Mouse (Mus musculus): ENCODE data around the gene Naa10.

Naa10 gene

GRCm38 (mm10) chrX:73914827-73915703 lies 6.7 kb downstream of the Naa10 start:
- DNase-seq, result peak; percentile 80

DNA sequence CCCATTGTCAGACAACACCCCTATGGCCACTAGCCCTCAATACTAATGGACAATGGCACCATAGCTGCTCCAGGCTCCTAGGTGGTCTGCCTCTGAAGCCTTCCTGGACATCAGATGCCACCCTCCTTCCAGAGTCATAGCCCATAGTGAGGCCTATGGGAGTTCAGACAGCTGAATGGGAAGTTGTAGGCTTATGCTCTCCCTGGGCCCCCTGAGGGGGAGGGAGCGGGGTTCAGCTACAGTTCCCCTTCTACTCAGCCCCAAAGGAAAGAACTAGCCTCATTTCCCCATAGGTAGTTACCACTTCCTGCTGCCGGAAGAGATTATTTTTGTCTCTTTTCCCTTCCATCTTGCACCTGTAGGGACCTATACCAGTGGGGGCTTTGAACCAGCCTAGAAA lies 10.2 kb downstream of the Naa10 start:
- DNase-seq, result no peak

DNA sequence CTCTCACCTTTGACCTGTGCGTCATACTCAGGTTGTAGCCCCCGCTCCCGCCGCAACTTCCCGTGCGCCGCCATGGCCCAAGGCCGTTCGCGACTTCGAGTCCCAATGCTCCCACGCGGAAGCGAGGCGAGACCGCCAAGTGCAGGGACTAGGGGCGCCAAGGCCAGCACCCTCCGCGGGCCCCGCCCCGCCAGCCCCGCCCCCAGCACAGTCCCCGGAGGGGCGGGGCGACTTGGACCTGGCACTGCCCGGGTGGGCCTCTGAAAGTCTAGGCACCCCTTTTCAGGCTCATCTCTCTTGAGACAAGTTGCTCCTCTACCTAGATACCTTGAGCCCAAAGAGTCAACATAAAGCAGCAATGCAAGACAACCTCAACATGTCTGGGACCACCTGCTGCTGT lies 10.6 kb downstream of the Naa10 start:
- DNase-seq, result no peak

DNA sequence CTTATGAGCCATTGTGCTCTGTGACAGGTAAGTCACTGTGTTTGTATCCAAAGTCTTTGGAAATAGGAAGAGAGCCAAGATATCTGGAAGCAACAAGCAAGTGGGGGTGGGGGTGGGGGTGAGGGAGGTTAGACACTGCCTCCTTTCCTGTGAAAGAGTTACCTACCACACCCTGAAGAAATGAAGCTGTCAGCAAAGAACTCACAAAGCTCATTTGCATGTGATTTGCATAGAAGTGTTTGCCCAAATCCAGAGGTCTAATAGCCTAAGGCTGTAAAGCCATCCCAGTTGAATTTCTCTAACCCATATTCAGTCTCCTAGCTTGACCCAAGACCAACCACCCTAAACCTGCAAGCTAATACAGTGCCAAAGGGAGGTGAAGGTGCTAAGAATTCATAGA lies 11.3 kb downstream of the Naa10 start:
- no peak for DNase-seq

- DNase-seq, result no peak
Measured at GRCm38 (mm10) chrX:73910049-73910448, 11.7 kb downstream of the Naa10 start.

DNA sequence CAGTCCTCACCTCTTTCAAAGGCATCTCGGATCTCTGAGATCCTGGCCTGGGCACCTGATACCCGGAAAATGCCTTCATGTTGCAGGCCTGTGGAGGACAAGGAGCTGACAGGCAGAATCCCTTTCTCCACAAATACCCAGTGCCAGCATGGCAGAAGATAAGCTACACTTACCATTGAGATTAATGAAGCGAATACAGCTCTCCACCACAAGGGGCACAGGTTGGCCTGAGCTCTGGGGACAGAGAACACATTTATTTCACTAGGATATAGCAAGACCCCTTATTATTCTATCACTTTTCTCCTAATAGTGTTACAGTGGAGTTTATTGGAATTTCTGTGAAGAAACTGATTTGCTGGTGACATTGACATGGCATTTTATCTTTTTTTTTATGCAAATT lies 23.8 kb downstream of the Naa10 start:
- DNase-seq, result no peak

DNA sequence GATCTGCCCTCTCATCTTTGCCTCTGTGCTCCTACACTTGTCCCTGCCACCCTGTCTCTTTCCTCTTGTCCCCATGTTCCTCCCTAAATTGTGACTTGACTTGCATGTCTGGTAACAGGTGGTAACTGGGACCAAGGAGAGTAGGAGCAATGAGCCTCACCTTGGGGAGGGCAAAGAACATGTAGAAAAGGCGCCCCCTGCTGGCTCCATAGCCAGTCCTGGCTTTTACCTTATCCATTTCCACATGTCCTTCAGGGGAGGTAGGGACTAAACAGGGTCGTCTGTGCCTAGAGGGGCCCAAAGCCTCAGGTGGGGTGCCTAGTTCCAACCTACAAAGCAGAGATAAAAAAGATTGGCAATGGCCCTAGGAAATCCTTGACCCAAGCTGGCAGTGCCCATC lies 26.0 kb downstream of the Naa10 start, which contains the start of gene L1cam:
Gene L1cam, minus strand, starts transcription at position 387 of the 400 bp plus-strand sequence.
- peak; percentile 47 for DNase-seq

GRCm38 (mm10) chrX:73892833-73893232 lies 28.9 kb downstream of the Naa10 start:
- no peak for DNase-seq

DNA sequence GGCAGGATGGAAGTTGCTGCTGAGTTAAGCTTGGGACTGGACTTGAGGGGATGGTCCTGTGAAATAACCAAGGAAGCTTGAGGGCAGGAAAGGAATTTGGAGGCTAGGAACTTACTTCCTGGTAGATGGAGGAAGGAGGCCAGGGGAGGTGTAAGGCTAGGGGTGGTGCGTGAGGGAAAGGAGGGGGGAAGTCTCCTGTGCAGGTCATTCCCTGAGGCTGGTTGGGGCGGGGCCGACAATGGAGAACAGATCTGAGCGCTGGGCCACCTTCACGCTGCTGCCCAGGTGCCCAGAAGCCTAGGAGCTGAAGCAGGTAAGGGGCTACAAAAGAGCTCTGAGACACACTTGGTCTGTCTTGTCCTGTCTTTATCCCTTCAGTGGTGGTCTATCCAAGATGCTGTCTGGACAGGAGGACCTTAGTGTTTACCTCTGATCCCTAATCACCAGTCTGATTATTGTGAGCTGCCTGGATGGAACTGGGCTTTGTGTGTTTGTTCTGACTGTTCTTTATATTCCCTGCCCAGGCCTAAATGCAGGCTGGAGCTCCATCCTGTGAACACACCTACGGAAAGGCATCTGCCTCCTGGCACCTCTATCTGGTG lies 30.1 kb downstream of the Naa10 start, which contains the start of gene Avpr2:
Gene Avpr2, plus strand, starts transcription at position 552 of the 602 bp plus-strand sequence.
- no peak for DNase-seq

- no peak for DNase-seq
Measured at GRCm38 (mm10) chrX:73881463-73881862, 40.3 kb downstream of the Naa10 start.

GRCm38 (mm10) chrX:73881036-73881427 lies 40.7 kb downstream of the Naa10 start:
- no peak for DNase-seq

DNA sequence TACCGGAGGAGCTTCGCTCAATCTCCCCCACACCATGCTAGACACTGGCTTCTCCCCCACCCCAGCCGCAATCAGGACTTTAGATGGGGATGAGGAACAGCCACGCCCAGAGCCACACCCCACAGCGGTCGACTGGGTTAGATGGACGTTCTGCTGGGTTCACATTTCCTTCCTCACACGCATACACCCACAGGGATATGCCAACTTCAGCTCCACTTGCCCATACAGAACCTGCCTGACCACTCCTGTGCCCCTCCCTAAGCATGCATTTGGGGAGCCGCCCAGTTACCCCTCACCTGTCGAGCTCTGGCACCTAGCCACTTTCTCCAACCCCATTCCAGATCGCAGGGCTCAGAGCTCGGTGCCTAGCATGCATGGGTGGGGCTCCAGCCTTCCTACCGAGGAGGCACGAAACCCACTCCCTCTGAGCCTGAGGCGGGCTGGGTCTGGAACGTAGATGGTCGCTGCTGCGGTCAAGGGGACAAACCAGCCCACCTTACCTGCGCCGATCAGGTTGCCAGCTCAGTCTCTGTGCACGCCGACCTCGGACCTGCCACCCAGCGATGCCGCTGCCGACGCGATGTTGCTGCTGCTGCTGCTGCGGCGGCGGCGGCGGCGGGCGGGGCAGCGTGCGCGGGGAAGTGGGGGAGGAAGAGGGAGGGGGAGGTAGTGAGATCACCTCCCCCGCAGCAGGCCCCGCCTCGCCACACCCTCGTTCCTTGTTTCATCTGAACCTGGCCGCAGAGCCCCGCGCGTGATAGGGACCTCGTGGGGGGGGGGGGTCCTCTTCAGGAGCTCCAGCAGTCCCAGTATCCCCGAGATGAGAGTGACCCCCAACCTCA lies 41.3 kb downstream of the Naa10 start:
- DNase-seq, result peak; percentile 63

DNA sequence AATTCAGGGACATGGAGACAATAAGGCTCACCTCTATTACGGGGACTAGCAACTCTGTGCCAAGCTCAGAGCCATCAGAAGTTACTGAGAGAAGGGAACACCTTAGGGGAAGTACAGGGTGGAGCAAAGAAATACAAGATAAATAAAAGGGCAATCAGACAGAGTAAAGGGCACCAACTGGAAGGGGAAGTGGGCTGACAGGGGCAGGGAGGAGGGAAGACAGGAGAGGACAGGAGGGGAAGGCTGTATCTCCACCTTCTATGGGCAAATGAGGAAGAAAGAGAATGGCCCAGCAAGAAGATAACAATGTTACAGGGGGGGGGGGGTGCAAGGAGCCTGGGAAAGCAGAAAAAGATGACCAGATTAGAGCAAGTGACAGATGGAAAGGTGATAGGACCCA lies 44.7 kb downstream of the Naa10 start:
- no peak for DNase-seq

- DNase-seq, result no peak
Measured at GRCm38 (mm10) chrX:73875881-73876280, 45.9 kb downstream of the Naa10 start.

DNA sequence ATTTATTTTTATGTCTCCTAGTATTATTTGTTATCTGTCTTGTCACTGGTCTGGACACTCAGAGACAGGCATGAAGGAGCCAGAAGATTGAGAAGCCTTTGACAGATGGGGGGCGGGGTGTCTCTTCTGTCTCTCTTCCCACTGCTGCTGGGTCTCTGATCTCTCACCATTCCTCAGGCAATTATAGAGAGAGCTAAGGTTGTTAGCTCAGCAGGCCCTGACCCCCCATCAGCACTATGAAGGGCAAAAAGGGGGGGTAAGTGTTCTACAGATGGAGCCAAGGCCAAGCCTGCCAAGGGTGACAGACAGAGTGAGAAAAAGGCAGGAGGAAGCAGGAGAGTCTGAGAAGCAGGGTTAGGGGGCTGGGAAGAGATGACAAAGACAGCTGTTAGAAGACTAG lies 49.8 kb downstream of the Naa10 start:
- no peak for DNase-seq

- no peak for DNase-seq
Measured at GRCm38 (mm10) chrX:73871474-73871873, 50.3 kb downstream of the Naa10 start.

- no peak for DNase-seq
Measured at GRCm38 (mm10) chrX:73869334-73869733, 52.4 kb downstream of the Naa10 start.

GRCm38 (mm10) chrX:73867852-73868251 lies 53.9 kb downstream of the Naa10 start:
- no peak for DNase-seq

GRCm38 (mm10) chrX:73867256-73867655 lies 54.5 kb downstream of the Naa10 start:
- no peak for DNase-seq
